Mouse (Mus musculus) c-Kit-positive CD71-positive TER-119-negative erythroid progenitor cells, embryonic 14.5 days (primary cell): Measurements from ENCODE around the gene Sulf2.

ENCODE experiments used
- DNase-seq: peaks from one replicate; pipeline ENCODE4 v3.0.0-alpha.2; 2013; ENCODE audit warnings: low read depth

Sulf2 gene

DNA sequence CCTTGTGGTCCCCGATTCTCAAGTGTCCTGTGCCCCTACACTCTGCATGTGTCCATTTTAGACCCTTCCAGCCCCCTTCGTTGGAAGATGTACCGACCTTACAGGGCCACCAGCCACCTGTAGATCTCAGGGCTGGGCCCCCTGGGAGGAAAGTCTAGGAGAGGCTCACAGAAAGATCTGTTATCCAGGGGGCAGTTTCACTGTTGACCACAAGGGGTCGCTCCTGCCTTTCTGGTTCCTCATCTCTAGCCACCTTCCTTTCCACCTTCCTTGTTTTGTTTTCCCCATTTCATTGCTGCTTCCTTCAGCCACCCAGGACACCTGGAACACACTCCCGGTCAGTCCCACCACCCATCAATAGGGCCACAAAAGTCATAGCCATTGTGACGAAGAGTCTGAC is 70.5 kb downstream of the Sulf2 start:
- DNase-seq, result peak; percentile 19

DNA sequence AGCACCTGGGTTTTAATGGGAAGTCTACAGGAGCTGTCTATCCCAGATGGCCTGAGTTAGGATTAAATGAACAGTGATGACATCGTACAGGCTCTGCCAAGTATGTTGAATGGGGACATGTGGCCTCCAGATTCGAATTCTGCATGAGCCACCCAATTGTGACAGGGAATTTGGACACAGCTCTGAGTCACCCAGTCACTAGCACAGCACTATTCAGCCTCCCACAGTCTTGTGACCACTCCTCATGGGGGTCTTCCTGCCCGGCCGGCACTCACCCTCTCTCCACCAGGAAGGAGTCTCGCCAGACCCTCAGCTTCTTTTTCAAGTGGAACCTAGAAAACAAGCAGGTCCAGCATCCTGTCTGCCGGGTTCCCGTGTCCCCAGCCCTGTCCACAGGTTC is 71.4 kb downstream of the Sulf2 start:
- no peak for DNase-seq

DNA sequence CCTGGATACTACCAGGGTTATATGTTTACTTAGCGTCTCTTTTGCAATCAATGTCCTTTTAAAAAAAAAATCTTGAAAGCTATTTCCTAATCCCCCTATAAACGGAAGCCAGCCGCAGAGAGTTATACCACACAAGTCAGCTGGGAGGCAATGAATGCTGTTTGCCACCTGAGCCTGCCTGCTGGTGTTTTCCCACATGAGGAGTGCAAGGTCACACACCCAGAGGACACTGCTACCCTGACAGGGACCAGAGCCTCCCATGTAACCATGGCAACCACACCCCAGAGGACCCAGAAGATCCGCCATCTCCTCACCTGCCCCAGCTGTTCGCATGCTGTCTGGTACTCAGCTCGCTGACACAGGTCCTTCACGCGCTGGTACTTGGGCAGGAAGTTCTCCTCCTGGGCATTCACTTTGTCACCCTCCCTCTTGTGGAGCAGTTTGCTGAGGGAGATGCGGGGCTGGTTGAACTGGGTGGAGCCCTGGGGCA is 71.9 kb downstream of the Sulf2 start:
- DNase-seq, result no peak

DNA sequence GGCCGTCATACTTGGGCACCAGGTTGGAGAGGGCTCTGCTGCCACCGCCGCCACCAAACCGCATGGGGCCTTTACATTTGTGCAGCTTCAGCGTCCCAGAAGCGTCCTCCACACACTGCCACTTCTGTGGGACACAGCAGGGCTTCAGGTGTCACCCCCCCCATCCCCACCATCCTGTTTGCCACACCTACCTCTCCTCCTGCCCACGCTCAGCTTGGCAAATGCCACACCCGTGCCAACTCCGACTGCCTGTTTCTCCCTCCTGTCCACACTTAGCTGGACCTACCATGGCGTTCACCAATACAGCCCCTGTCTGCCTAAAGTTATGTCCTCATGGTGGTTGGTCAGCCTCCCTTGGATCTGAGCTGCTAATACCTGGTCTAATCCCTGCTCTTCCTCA is 72.8 kb downstream of the Sulf2 start:
- DNase-seq, result no peak

DNA sequence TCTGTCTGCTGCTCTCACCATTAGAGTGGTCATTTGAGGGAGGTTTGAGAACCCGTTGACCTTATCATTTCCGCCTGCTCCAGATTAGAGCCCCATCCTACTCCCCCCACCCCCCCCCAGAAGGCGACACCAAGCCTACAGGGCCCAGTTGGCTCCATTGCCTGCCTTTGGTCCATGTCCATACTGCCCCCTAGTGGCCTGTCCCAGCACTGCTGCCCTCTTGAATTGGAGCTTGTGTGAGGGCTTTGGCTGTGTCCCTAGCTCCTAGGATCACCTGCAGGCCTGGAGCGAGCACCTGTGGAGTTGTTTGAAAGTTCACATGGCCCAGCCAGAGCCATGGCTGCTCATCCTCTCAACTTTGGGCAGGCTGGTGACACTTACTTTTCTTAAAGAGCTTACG is 73.3 kb downstream of the Sulf2 start:
- DNase-seq, result peak; percentile 65

DNA sequence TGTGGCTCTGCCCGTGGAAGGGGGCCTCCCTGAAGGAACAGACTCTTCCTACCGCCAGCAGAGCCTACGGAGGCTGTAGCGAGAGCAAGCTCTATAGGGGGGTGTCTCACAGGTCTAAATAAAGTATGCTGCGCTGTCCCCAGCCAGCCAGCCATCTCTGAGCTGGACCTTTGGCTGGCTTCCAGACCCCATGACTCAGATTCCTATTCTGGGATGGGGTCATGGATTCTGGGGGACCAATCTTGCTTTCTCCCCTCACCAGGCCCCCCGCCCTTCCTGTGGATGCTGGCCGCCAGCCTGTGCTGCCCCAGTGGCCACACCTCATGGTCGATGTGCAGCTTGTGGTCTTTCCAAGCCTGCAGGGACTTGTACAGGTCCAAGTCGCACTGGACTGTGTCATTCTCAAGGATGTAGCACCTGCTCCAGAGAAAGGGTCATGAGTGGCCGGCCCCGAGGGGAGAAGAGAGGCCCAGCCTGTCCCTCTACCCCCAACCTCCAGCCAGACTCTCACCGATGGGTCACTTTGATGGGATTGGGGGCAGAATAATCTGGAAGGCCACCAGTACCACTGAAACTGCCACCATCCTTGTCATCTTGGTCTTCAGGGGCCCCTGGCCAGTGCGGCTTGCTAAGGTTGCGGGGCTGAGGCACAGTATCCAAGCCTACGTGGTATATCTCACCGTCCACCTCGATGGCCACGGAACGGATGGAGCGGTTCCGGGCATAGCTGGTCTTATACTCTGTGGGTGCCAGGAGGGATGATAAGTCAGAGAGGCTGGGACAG is 74.3 kb downstream of the Sulf2 start:
- no peak for DNase-seq

DNA sequence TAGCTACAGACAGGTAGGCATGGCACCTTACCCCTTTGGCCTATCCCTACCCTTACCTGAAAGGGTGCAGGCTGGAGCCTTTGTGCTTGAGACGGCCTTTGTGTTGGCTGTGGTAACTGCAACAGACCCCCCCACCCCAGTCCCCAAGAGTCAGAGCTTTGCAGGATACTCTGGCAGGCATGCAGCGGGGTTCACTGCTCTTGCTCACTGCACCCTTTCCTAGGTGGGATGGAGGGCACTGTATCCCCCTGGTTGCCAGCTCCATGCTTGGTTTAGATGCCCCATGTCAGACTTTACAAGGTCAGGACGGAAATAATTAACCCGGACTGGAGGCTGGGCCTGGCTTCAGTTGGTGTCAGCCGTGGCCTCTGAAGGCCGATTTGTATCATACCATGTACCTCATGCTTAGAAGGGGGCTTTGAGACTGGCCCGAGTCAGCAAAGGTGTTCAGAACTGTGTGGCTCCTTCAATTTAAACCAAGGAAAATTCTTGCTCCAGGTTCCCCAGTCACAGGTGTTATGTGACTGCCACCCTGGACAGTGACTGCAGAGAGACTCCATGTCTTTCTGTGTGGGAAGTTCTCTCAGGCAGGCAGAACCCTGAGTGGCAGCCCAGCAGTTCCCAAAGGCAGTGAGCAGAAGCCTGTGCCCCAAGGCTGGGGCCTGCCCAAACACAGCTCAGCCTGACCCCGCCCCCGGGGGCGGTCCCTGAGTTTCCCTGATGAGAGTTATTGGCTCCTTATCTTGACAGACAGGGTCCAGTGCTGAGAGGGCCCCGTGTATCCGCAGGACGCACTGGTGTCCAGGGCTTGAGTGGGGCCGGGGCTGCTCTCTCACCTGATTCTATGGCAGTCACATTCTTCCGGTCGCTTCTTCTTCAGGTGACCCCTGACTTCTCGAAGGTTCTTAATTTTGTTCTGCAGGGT is 75.2 kb downstream of the Sulf2 start:
- peak; percentile 72 for DNase-seq

DNA sequence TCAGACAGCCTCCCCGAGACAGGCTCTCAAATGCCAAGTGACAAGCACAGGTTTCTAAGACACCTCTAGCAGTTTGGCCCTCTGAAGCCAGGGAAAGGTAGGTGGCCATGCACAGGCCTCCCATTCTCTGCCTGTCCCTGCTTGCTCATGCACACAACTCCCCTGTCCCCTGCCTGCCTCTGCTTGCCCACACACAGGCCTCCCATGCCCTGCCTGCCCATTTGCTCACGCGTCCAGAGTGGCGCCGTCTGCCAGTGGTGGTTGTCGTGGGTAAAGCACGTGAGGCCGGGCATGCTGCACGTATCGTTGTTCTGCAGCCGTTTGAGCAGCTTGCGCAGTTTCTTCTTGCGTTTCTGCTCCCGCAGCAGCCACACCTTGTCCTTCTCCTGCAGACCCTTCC is 76.2 kb downstream of the Sulf2 start:
- DNase-seq, result no peak

DNA sequence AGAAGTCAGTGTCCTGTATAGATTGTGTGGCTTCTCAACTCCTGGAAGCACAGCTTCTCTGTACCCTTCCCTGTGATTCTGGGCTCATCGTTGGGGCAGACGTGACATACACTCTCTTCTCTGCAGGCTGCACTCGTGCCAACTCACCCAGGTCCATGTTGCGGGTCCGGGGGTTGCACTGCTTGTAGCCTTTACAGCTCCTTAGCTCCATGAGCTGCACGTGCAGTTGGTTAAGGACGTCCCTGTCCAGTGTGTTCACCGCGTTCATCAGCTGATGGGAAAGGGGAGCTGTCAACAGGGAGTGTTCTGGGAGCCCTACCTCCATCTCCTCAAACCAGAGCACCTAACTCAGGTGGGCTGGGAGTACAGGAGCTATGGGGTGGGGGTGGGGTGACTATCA is 78.1 kb downstream of the Sulf2 start:
- no peak for DNase-seq

DNA sequence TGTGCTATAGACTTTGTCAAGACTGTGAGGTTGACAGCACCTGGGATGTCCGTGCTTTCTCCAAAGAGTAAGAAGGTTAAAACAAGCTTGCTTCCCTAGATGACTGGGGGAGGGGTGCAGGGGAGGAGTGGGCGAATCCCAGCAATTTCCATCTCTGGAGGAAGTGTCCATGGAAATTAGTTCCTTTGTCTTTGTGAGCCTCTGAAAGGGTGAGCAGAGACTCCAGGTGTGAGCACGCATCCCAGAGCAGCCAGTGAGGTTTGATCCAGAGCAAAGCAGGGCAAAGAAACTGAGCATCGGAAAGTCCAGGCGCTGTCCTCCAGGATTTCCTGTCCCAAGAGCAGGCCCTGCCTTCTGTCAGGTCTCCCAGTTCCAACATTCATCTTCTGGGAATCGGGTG is 81.1 kb downstream of the Sulf2 start:
- DNase-seq, result no peak

DNA sequence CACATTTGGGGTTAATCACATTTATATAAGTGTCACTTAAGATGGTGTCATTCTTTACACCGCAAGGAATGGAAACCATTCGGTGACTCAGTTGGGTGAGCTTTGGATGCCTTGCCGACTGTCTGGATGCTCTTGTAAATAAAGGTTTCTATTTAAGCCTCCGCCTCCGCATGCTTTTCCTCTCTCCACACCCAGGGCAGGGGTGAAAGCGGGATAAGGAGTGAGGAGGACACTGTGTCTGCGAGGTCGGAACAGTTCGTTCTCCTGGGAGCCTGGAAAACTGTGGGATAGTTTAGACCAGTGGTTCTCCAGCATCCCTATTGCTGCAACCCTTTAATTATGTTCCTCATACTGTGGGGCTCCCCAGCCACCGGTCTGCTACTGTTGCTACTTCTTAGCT is 82.4 kb downstream of the Sulf2 start:
- no peak for DNase-seq

DNA sequence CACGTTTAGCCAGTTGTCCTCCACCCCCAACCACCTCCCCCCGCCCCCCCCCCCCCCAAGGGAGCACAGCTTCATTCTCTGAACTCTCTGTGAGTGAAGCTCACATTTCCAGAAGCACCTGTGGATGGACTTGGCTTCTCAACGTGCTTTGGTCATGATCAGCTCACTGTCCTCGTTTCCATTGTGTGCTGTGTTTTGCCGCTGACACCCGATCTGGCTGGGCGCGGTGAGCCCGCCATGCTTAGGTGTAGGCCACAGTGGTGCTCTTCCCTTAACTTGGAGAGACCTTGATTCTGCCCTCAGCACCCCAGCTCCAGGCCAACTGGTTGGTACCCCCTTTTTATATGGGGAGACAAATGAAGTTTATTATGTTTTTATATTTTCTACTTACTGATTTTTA is 83.6 kb downstream of the Sulf2 start:
- no peak for DNase-seq

DNA sequence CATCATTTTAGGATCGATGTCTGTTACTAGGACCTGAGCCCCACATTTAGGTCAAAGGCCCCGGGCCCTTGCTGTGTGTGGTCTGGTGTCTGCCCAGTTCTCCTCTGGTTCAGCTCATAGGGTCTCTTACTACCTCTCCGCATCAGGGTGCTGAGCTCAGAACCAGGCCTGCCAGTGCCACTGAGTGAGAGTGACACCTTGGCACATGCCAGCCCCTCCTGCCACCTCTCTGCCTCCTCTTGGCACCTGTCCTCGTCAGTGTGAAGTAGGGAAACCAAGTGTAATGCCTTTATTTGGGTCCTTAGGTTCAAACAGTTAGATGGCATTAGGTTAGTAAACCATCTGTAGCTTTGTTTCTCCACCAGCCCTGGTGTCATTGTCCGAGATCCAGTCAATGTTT is 84.0 kb downstream of the Sulf2 start:
- no peak for DNase-seq

DNA sequence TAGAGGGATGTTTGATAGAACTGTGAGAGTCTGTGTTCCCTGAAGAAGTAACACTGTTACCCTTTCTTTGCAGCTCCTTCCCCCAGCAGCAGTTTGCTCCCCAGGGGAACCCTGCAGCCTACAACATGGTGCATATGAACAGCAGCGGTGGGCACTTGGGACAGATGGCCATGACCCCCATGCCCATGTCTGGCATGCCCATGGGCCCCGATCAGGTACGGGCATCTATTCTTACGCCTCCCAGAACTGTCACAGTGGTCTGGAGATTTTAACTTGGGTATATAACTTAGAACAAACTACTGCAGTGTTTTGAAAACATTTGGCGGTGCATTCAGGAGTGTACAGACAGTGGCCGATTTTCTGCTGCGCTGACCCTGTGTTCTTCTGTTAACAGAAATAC is 85.7 kb downstream of the Sulf2 start:
- DNase-seq, result no peak

DNA sequence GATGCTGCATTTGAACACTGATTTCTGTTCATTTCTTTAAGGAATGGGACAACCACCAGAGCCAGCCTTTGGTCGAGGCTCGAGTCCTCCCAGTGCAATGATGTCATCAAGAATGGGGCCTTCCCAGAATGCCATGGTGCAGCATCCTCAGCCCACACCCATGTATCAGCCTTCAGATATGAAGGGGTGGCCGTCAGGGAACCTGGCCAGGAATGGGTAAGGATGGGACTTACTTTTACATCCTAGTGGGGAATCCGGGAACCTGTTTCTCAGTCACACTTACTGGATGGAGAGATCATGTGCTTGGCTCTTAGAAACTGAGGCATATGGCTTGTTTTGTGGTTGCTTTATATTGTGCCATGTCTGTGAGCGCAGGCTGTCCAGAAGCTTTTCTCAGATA is 86.3 kb downstream of the Sulf2 start:
- no peak for DNase-seq

DNA sequence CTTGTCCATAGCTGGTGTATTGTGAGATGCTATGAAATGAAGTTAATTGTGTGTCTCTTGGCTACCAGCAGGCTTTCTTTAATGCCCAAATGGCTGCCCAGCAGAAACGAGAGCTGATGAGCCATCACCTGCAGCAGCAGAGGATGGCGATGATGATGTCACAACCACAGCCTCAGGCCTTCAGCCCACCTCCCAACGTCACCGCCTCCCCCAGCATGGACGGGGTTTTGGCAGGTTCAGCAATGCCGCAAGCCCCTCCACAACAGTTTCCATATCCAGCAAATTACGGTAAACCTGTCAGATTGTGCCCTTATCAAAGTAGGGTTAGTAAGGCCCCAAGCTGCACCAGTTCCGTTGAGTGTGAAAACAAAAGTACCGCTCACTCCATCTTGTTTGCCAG is 87.2 kb downstream of the Sulf2 start:
- no peak for DNase-seq

DNA sequence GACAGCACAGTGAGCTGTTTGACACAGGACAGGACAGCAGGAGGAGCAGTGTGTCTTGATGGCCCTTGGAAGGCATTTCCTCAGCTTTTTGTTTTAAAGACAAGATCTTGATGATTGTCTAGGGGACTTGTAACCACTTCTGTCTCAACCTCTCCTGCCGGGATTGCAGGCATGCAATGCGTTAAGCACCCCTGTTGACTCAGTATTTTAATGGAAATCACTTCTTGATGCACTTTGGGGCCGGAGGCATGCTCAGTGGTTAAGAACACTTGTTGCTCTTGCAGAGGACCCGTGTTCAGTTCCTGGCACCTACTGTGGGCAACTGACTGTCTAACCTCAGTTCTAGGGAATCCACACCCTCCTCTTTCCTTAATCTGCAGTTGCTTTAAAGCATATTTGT is 89.0 kb downstream of the Sulf2 start:
- DNase-seq, result no peak

DNA sequence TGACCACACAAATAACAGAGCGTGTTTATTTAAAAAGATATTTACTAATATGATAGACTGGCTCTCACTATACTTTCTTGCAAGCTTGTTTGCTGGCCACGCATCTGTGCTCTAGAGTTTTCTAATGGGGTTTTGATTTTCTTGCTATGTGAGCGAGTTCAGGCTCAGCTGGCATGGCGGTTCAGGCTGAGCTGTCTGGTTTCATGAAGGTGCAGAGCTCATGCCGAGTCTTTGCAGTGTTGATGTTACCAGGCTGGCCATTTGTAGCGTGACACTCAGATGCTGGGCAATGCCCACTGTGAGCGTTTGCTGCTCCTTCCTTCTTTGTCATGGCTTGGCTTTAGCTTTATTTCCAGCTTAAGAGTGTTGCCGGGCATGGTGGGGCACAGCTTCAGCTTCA is 93.0 kb downstream of the Sulf2 start:
- no peak for DNase-seq

DNA sequence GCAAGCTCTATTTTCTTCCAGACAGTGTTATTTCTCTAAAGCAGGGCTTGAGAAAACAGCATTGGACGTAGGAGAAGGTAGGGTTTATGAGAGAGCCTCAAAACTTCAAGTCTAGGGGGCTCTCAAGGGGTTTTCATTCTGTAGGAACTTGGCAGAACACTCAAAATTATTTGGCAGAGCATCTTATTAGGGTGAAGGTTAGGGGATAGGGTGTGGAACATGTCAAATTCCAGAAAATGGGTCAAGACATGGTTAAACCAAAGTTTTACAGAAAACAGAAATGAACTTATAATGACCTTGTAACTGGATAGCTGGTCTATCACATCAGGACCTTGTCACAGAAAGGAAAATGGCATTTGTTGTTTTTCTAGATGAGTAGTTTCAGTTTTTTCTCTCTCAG is 93.5 kb downstream of the Sulf2 start:
- no peak for DNase-seq

DNA sequence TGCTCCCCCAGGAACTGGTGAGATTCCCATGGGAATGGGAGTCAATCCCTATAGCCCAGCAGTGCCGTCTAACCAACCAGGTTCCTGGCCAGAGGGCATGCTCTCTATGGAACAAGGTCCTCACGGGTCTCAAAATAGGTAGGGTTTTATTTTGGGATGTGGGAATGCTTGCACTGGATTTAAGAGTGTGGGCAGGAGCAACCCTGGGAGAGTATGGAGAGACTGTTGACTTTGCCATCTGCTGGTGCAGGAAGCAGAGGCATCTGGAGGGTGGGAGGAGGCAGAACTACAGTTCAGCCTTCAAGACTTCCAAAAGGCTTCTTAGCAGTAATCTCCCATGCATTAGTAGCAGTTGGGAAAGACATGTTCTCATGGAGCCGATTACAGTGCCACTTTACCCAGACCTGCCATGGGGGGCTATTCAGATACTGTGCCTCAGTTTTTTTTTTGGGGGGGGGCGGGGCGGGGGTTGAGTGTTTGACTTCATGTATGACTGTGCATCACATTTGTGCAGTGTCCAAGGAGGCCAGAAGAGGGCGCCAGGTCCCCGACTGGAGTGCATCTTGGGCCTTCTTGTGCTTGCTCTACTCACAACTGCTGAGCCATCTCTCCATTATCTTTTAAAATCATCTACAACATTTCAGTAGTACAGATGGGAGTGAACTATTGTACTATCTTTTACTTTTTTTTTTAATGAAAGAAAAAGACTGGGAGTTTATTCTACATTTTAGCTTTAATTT is 95.6 kb downstream of the Sulf2 start:
- no peak for DNase-seq

DNA sequence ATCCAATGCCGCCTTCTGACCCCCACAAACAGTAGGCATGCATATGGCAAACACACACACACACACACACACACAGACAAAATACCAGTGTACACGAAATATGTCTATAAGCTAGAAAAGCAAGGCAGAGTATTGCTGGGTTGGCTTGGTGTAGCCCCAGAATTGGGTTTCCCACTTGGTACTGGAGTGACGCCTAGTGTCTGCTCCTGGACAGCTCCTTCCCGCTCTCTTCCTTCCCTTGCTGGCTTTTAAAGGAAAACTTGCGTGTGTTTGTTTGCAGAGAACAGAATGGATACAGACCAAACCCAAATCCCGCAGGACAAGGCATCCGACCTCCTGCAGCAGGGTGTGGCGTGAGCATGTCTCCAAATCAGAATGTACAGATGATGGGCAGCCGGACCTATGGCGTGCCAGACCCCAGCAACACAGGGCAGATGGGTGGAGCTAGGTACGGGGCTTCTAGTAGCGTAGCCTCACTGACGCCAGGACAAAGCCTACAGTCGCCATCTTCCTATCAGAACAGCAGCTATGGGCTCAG is 101.4 kb downstream of the Sulf2 start:
- DNase-seq, result no peak

DNA sequence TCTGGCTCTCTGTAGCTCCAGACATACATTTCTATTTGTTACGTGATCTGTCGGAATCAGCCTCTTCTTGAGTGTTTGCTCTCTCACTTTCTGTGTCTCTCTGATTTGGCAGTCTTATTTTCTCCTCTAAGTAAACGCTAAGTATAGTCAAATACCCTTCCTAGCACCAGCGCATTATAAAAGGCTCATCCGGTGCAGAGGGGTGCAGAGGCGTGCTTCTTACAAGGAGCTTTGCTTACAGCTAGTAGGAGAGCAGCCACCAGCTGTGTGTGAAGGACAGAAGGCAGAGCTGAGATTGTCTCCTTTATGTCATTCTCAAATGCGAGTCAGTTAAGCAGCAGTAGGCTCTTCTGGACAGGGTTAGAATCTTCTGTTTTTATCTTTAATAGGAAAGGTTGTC is 103.5 kb downstream of the Sulf2 start:
- no peak for DNase-seq
